Mouse (Mus musculus) brain, embryonic 14.5 days (tissue): ENCODE results near the gene Hao2.

ENCODE experiments used
- CTCF ChIP-seq: fragments of 200-500 bp; IDR thresholded peaks from 2 replicates; pipeline ENCODE4 v1.5.1; 2012; ENCODE audit warnings: inconsistent platforms, mild to moderate bottlenecking, moderate library complexity, borderline replicate concordance; ENCODE audit not compliant: insufficient read depth, insufficient read length; ENCODE audit errors: extremely low read depth
- POLR2A ChIP-seq: fragments of 200-500 bp; IDR thresholded peaks from 2 replicates; pipeline ENCODE4 v1.6.1; 2012; ENCODE audit warnings: mild to moderate bottlenecking, inconsistent platforms, borderline replicate concordance; ENCODE audit not compliant: poor library complexity, insufficient read depth, insufficient read length, severe bottlenecking; ENCODE audit errors: extremely low read depth

- TF ChIP-seq CTCF (no peak), POLR2A (no peak)
Measured at GRCm38 (mm10) chr3:98920417-98920816, 27.4 kb upstream of the Hao2 start.
